Mouse (Mus musculus): ENCODE data around the gene Gli1.

GRCm38 (mm10) chr10:127333152-127333551 lies 8.6 kb downstream of the Gli1 start:
- no peak for TF ChIP-seq POLR2A (IDR thresholded peaks at IDR 0.05; ENCODE audit: insufficient read depth, low read length)
- TF ChIP-seq CTCF (IDR thresholded peaks at IDR 0.05; ENCODE audit: low read depth, low read length): peak; percentile 51
- TF ChIP-seq EP300 (IDR thresholded peaks at IDR 0.05; ENCODE audit: insufficient read depth, low read depth, low read length): no peak
